Mouse (Mus musculus): Measurements from ENCODE around the gene Fggy.

DNA sequence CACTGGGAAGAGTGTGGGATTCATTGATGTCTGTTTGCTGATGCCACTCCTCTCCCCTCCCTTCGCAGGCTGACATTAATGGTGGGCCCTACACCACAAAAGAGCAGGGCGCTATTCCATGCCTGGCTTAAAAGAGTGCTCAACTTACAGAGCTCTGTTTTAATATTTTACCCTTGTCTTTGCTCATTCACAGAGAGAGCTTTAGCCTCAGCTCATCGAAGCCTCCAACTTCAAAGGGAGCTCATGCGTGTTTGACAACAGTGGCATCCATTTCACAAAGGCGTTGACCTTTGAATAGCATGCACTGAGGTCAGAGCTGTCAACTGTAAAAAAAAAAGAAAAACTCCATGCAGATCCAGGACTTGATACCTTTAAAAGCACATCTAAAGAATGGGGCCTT is 86.7 kb downstream of the Fggy start:
- TF ChIP-seq CTCF (IDR thresholded peaks at IDR 0.05; ENCODE audit: low read depth), result no peak
- no peak for TF ChIP-seq EP300 (IDR thresholded peaks at IDR 0.05; ENCODE audit: low read depth)
